Mouse (Mus musculus): ENCODE measurements at regions not wholly inside any gene's neighbourhood (a gene's known extent, or its start where the extent isn't known, plus 50 kb on each side); places are given as distances from the start of the nearest gene placed in this dataset.

- no peak overlapping the region for H3K4me3 ChIP-seq
- no peaks in the 10 kb centered on the region for H3K27me3 ChIP-seq (ENCODE audit: low read depth, poor library complexity, severe bottlenecking)
- H3K9me3 ChIP-seq (replicated peaks): no peaks in the 10 kb centered on the region
- H3K27ac ChIP-seq (replicated peaks): no peak overlapping the region
- H3K4me1 ChIP-seq: peaks cover 14% of the 10 kb centered on the region
- no peak for DNase-seq (ENCODE audit: low spot score)
- no peaks in the 10 kb centered on the region for H3K36me3 ChIP-seq
- WGBS: 87% methylated on average over 5 of the region's 5 CpGs
Measured at GRCm38 (mm10) chr12:105274866-105275265, 52.3 kb upstream of the Tcl1 start.

DNA sequence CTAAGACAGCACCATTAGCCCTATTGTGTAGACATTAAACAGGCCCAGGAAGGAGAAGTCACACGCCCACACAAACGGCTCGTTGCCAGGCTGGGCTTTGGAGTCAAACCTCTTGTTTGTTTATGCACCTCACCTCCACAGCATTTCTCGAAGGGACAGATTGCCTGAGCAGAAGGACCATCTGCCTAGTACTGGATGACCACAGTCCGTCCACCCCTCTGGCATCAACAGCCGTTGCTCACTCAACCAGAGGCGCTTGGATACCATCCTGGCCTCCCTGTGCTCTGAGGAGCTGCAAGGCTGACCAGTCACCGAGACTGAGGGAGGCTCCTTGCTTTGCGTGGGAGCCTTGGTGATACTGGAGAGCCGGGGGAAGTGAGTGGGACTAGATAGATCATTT, 53.6 kb upstream of the Tunar start:
- H3K36me3 ChIP-seq: no peaks in the 10 kb centered on the region
- WGBS: 86% methylated on average over 10 of the region's 10 CpGs
- peaks cover 27% of the 10 kb centered on the region for H3K4me1 ChIP-seq
- DNase-seq (ENCODE audit: low spot score): no peak
- H3K27ac ChIP-seq (replicated peaks): no peak overlapping the region
- H3K27me3 ChIP-seq (ENCODE audit: low read depth, poor library complexity, severe bottlenecking): no peaks in the 10 kb centered on the region
- no peak overlapping the region for H3K4me3 ChIP-seq
- H3K9me3 ChIP-seq (replicated peaks): peaks cover 3% of the 10 kb centered on the region; the same call in 1 of the 2 replicates

DNA sequence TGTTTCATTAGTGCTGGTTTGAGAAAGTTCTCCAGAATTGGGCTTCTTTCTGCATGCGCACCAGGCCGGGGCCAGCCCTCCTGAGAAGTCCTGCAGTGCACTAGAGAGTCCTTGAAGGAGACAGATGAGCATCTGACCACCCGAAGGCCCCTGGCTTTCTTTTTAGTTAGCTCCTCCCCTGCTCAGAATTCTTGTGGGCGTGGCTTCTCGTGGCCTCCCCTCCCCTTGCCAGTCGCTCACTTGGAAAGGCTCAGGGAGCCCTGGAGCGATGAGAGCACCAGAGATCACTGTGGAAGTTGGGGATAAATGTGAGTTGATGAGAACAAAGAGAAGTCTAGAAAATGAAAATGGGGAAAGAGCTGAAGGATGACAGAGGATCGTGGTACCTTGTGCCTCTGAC, 52.6 kb upstream of the Tunar start:
- peaks cover 3% of the 10 kb centered on the region; the same call in 1 of the 2 replicates for H3K9me3 ChIP-seq (replicated peaks)
- H3K36me3 ChIP-seq: no peaks in the 10 kb centered on the region
- no peak overlapping the region for H3K27ac ChIP-seq (replicated peaks)
- H3K4me1 ChIP-seq: peaks cover 23% of the 10 kb centered on the region
- 33% methylated on average over 8 of the region's 8 CpGs for WGBS
- no peaks in the 10 kb centered on the region for H3K27me3 ChIP-seq (ENCODE audit: low read depth, poor library complexity, severe bottlenecking)
- peak; percentile 24 for DNase-seq (ENCODE audit: low spot score)
- H3K4me3 ChIP-seq: no peak overlapping the region

DNA sequence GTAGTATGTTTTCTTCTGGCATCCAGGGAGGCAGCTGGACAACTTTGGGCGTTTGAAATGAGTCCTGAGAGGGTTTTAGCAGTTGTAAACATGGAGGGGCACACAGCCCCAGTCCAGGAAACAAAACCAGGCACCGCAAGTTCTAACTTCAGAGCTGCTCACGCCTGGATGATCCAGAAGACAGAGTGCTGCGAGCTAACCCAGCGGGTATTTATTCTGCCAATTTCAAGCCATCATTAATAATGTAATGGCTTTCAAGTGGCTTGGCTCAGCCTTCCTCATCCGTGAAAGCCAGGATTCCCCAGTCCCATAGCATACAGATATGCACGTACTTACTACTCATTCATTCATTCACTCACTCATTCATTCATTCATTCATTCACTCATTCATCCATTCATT, 51.6 kb upstream of the Tunar start:
- DNase-seq (ENCODE audit: low spot score): no peak
- Histone ChIP-seq H3K9me3 (replicated peaks) (peaks cover 3% of the 10 kb centered on the region; the same call in 1 of the 2 replicates), H3K4me3 (no peak overlapping the region), H3K36me3 (no peaks in the 10 kb centered on the region), H3K27me3 (ENCODE audit: low read depth, poor library complexity, severe bottlenecking) (no peaks in the 10 kb centered on the region), H3K4me1 (peaks cover 23% of the 10 kb centered on the region), H3K27ac (replicated peaks) (no peak overlapping the region)
- WGBS: 70% methylated on average over 7 of the region's 7 CpGs

Measured in midbrain, embryonic 10.5 days (tissue).